Mouse (Mus musculus) heart, embryonic 14.5 days (tissue): ENCODE results near the gene Nup188. TPM values are rescaled to one million over a fixed set of nuclear protein-coding genes. Genes with fewer than 3 reads are reported as not detected.

Experiments
- ATAC-seq: fragments of 200-750 bp; cut with Nextera tagmentation; 2 replicates; pipeline ENCODE4 v1.8.0; 2017; ENCODE audit warnings: low read depth, moderate TSS enrichment; ENCODE audit not compliant: insufficient number of reproducible peaks, insufficient read depth, low FRiP score
- H3K27ac ChIP-seq, 2 experiments: fragments of 200-500 bp in 1 of 2; fragments of 300-500 bp in 1 of 2; sonication (generic) in 1 of 2; replicated peaks in 1 of 2; 2 replicates each; pipeline ENCODE4 v1.5.1; 2012 to 2014; ENCODE audit warnings: low read depth in 2 of 2, low read length in 2 of 2, control low read depth in 1 of 2, mild to moderate bottlenecking in 1 of 2, mixed read lengths in 1 of 2; ENCODE audit not compliant: control insufficient read depth in 1 of 2, insufficient read depth in 1 of 2
- H3K27me3 ChIP-seq: fragments of 300-500 bp; sonication (generic); 2 replicates; pipeline ENCODE4 v1.6.1; 2014; ENCODE audit warnings: mild to moderate bottlenecking, low read length, control low read depth; ENCODE audit not compliant: control insufficient read depth, insufficient read depth
- H3K36me3 ChIP-seq: fragments of 300-500 bp; sonication (generic); 2 replicates; pipeline ENCODE4 v1.6.1; 2014; ENCODE audit warnings: mild to moderate bottlenecking, control low read depth, low read length, mixed read lengths; ENCODE audit not compliant: control insufficient read depth, insufficient read depth
- H3K4me1 ChIP-seq, 2 experiments: fragments of 200-500 bp in 1 of 2; fragments of 300-500 bp in 1 of 2; sonication (generic) in 1 of 2; 2 replicates each; pipeline ENCODE4 v1.6.1; 2012 to 2014; ENCODE audit warnings: low read length in 2 of 2, control low read depth in 1 of 2, mixed read lengths in 1 of 2; ENCODE audit not compliant: control insufficient read depth in 2 of 2, insufficient read depth in 2 of 2
- H3K4me2 ChIP-seq: fragments of 300-500 bp; sonication (generic); 2 replicates; pipeline ENCODE4 v1.6.1; 2014; ENCODE audit warnings: mild to moderate bottlenecking, low read length
- H3K4me3 ChIP-seq, 2 experiments: fragments of 200-500 bp in 1 of 2; fragments of 300-500 bp in 1 of 2; sonication (generic) in 1 of 2; 2 replicates each; pipeline ENCODE4 v1.5.1; 2012 to 2014; ENCODE audit warnings: low read length in 2 of 2, mild to moderate bottlenecking in 2 of 2, control low read depth in 1 of 2, low read depth in 1 of 2, moderate library complexity in 1 of 2; ENCODE audit not compliant: control insufficient read depth in 1 of 2, insufficient read depth in 1 of 2
- H3K9ac ChIP-seq: fragments of 300-500 bp; sonication (generic); 2 replicates; pipeline ENCODE4 v1.6.1; 2014; ENCODE audit warnings: mild to moderate bottlenecking, low read length
- H3K9me3 ChIP-seq: fragments of 300-500 bp; sonication (generic); 2 replicates; pipeline ENCODE4 v1.6.1; 2016; ENCODE audit warnings: low read length, control low read depth; ENCODE audit not compliant: control insufficient read depth
- WGBS: fragments of 180-500 bp; shearing (Covaris S2); extraction: QIAGEN DNeasy Blood & Tissue Kit; methylation state at CpG from one replicate; pipeline ENCODE4 v1.1.7; 2014; 5-methylcytosine and 5-hydroxymethylcytosine counted together
- polyA plus RNA-seq: library from polyadenylated mRNA; unstranded; fragments of >200 nt; fragmentation: Nextera tagmentation; extraction: Ambion mirVana; gene quantifications from 2 replicates; pipeline ENCODE4 v1.2.1, GENCODE M21; 2014

Gene Nup188
- polyA plus RNA-seq, 1 experiment from 2014 or later: 23.9 TPM

GRCm38 (mm10) chr2:30263811-30264210 lies 22.4 kb upstream of the Nup188 start:
- Histone ChIP-seq H3K9me3 (no peaks in the 10 kb centered on the region), H3K4me2 (no peak overlapping the region), H3K9ac (no peak overlapping the region), H3K4me1 (peaks cover 51 to 65% of the 10 kb centered on the region in 2 experiments), H3K27ac (peak overlapping the region in 1 of 2 experiments; percentile 96; a peak in 1 of 4 replicates), H3K4me3 (no peak overlapping the region), H3K27me3 (no peaks in the 10 kb centered on the region), H3K36me3 (peaks cover 52% of the 10 kb centered on the region)
- WGBS: 90% methylated on average over 6 of the region's 6 CpGs
- no peak for ATAC-seq

GRCm38 (mm10) chr2:30264671-30265519 lies 21.3 kb upstream of the Nup188 start:
- Histone ChIP-seq H3K27ac (peak overlapping the region; percentile 92 to 96), H3K27me3 (no peaks in the 10 kb centered on the region), H3K36me3 (peaks cover 43% of the 10 kb centered on the region), H3K4me1 (peaks cover 43 to 60% of the 10 kb centered on the region in 2 experiments), H3K9ac (peak overlapping the region; percentile 66; the same call in 1 of the 2 replicates), H3K4me3 (no peak overlapping the region), H3K4me2 (no peak overlapping the region), H3K9me3 (no peaks in the 10 kb centered on the region)
- ATAC-seq: no peak
- 45% methylated on average over 7 of the region's 7 CpGs for WGBS

- Histone ChIP-seq H3K4me1 (peaks cover 41 to 60% of the 10 kb centered on the region in 2 experiments), H3K9me3 (no peaks in the 10 kb centered on the region), H3K4me3 (peak within 1 kb of the TSS; percentile 1 to 2; a peak in 2 of 4 replicates), H3K4me2 (peak within 1 kb of the TSS; percentile 53), H3K27ac (peak within 1 kb of the TSS; percentile 92 to 96), H3K9ac (peak within 1 kb of the TSS; percentile 66), H3K27me3 (no peaks in the 10 kb centered on the region), H3K36me3 (peaks cover 33% of the 10 kb centered on the region)
- 16% methylated on average over 5 of the region's 5 CpGs for WGBS
- peak; percentile 68 for ATAC-seq
Observed at GRCm38 (mm10) chr2:30265767-30266253, 20.4 kb upstream of the Nup188 start, which contains the start of gene Phyhd1. Gene Phyhd1, plus strand, starts transcription at chr2:30266203.

GRCm38 (mm10) chr2:30266392-30266941 lies 19.7 kb upstream of the Nup188 start:
- Histone ChIP-seq H3K4me3 (peak overlapping the region; percentile 1 to 2; a peak in 2 of 4 replicates), H3K36me3 (peaks cover 27% of the 10 kb centered on the region), H3K9me3 (no peaks in the 10 kb centered on the region), H3K9ac (peak overlapping the region; percentile 66), H3K4me2 (peak overlapping the region; percentile 53), H3K27me3 (no peaks in the 10 kb centered on the region), H3K4me1 (peaks cover 41 to 60% of the 10 kb centered on the region in 2 experiments), H3K27ac (peak overlapping the region; percentile 92 to 96)
- peak; percentile 57; the same call in 1 of the 2 replicates for ATAC-seq
- WGBS: 14% methylated on average over 4 of the region's 4 CpGs

GRCm38 (mm10) chr2:30267466-30267865 lies 18.7 kb upstream of the Nup188 start:
- Histone ChIP-seq H3K9me3 (no peaks in the 10 kb centered on the region), H3K27ac (peak overlapping the region in 1 of 2 experiments; percentile 92; a peak in 2 of 4 replicates), H3K4me1 (peaks cover 41 to 52% of the 10 kb centered on the region in 2 experiments), H3K4me3 (no peak overlapping the region), H3K9ac (no peak overlapping the region), H3K36me3 (peaks cover 17% of the 10 kb centered on the region), H3K4me2 (no peak overlapping the region), H3K27me3 (no peaks in the 10 kb centered on the region)
- WGBS: 91% methylated on average over 2 of the region's 2 CpGs
- ATAC-seq: no peak

- Histone ChIP-seq H3K27me3 (no peaks in the 10 kb centered on the region), H3K4me2 (no peak overlapping the region), H3K4me3 (no peak overlapping the region), H3K27ac (0 out of 4 replicates have a peak overlapping the region, but pooled peaks of 1 of the 2 experiments have one; percentile 0), H3K4me1 (peaks cover 37 to 45% of the 10 kb centered on the region in 2 experiments), H3K9me3 (no peaks in the 10 kb centered on the region), H3K9ac (no peak overlapping the region), H3K36me3 (peaks cover 15% of the 10 kb centered on the region)
- WGBS: 53% methylated on average over 4 of the region's 4 CpGs
- no peak for ATAC-seq
Observed at GRCm38 (mm10) chr2:30268371-30268770, 17.8 kb upstream of the Nup188 start.

- 0 out of 2 replicates have a peak overlapping the region, but pooled peaks have one; percentile 1 for H3K9ac ChIP-seq
- WGBS: 81% methylated on average over 17 of the region's 17 CpGs
- ATAC-seq: no peak
Observed at GRCm38 (mm10) chr2:30269241-30269990, 16.8 kb upstream of the Nup188 start.

More at GRCm38 (mm10) chr2:30269241-30269990, 16.8 kb upstream of the Nup188 start:
- Histone ChIP-seq H3K9me3 (no peaks in the 10 kb centered on the region), H3K36me3 (peaks cover 5% of the 10 kb centered on the region; the same call in 1 of the 2 replicates), H3K4me3 (no peak overlapping the region), H3K27me3 (no peaks in the 10 kb centered on the region), H3K4me1 (peaks cover 31 to 38% of the 10 kb centered on the region in 2 experiments), H3K4me2 (no peak overlapping the region), H3K27ac (peak overlapping the region; percentile 52 to 68)
